Mouse (Mus musculus) embryonic facial prominence, embryonic 10.5 days (tissue): ENCODE measurements around the gene Sectm1a. TPM values are rescaled to one million over a fixed set of nuclear protein-coding genes. Genes with fewer than 3 reads are reported as not detected.
"Not testable (repeated sequence)": the region's sequence is repeated elsewhere in the genome, so short reads cannot be mapped to it uniquely, and the experiment has no call there.

Source experiments
- DNase-seq: peaks from one replicate; pipeline ENCODE4 v3.0.0-alpha.2; 2017; ENCODE audit warnings: low spot score
- H3K27ac ChIP-seq: fragments of 300-500 bp; sonication (generic); replicated peaks from 2 replicates; pipeline ENCODE4 v1.5.1; 2016; ENCODE audit warnings: mild to moderate bottlenecking
- H3K27me3 ChIP-seq: fragments of 300-500 bp; sonication (generic); replicated peaks from 2 replicates; pipeline ENCODE4 v1.6.1; 2016; ENCODE audit warnings: low read depth, mild to moderate bottlenecking; ENCODE audit not compliant: poor library complexity, severe bottlenecking
- H3K36me3 ChIP-seq: fragments of 300-500 bp; sonication (generic); replicated peaks from 2 replicates; pipeline ENCODE4 v1.6.1; 2016; ENCODE audit warnings: mild to moderate bottlenecking, moderate library complexity
- H3K4me1 ChIP-seq: fragments of 300-500 bp; sonication (generic); 2 replicates; pipeline ENCODE4 v1.6.1; 2016
- H3K4me3 ChIP-seq: fragments of 300-500 bp; sonication (generic); 2 replicates; pipeline ENCODE4 v1.5.1; 2016; ENCODE audit warnings: mild to moderate bottlenecking, moderate library complexity
- H3K9me3 ChIP-seq: fragments of 300-500 bp; sonication (generic); 2 replicates; pipeline ENCODE4 v1.6.1; 2016; ENCODE audit warnings: mild to moderate bottlenecking
- WGBS: fragments of 180-500 bp; shearing (Covaris S2); methylation state at CpG from one replicate; pipeline ENCODE4 v1.1.7; 2016; 5-methylcytosine and 5-hydroxymethylcytosine counted together
- polyA plus RNA-seq: library from polyadenylated mRNA; unstranded; fragments of >200 nt; fragmentation: Nextera tagmentation; extraction: Ambion mirVana; gene quantifications from 2 replicates; pipeline ENCODE4 v1.2.1, GENCODE M21; 2016

Sectm1a gene
- polyA plus RNA-seq, 1 experiment from 2014 or later: not detected

DNA sequence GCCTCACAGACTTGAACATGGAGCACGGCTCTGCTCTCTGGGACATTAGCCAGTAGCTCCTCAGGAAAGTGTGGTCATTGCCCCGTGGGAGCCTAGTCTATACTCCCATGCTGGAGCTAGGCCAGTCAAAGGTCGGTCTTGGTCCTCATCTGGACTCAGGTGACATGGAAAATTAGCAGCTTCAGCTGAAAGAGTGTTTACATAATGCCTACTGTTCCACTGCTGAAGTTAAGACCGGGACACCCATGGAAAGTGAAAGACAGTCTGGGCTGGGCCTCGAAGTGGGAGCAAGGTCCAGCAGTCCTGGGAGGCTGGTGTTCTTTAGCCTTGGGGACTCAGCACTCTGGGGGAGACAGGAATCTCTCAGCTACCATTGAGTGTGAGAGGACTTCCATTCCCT lies 22.9 kb downstream of the Sectm1a start:
- 80% methylated on average over 5 of the region's 5 CpGs for WGBS
- H3K4me1 ChIP-seq: peaks cover 9% of the 10 kb centered on the region

DNA sequence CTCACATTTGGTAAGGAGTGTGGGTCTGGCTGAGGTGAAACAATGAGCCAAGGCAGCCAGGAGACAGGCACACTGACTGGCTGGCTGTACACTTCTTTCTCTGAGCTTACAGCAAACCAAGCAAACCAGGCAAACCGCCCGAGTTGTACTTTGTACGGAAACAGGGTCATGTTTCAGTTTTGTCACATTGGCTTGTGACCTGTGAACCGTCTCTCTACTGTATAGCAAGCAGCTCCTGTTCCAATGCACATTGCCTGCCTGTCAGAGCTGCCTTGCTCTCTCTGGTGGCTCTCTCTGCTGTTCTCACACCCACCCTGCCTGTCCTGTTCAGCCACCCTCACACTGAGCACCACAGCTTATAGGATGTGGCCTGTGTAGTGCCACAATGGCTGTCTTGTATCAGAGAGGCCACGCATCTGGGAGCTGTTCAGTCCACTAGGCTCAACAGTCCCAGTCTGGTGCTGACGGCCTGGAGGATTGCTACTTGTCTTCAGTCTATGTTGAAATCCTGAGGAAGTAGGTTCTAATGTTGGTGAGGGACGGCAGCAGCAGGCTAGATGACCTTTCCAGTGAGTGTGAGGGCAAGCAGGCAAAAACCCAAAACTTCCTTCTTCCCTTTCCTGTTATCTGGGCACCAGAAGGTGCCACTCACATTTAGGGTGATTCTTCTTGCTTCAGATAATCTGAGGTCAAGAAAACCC lies 24.3 kb downstream of the Sectm1a start:
- Histone ChIP-seq H3K9me3 (no peaks in the 10 kb centered on the region), H3K4me3 (no peak overlapping the region), H3K27ac (peak overlapping the region; percentile 19; the same call in 1 of the 2 replicates), H3K4me1 (peaks cover 9% of the 10 kb centered on the region), H3K27me3 (no peaks in the 10 kb centered on the region), H3K36me3 (no peaks in the 10 kb centered on the region)
- no peak for DNase-seq
- WGBS: 63% methylated on average over 7 of the region's 7 CpGs

More for the DNA sequence above, 22.9 kb downstream of the Sectm1a start:
- no peaks in the 10 kb centered on the region for H3K9me3 ChIP-seq
- H3K36me3 ChIP-seq: no peaks in the 10 kb centered on the region
- no peaks in the 10 kb centered on the region for H3K27me3 ChIP-seq
- H3K4me3 ChIP-seq: no peak overlapping the region
- no peak for DNase-seq
- H3K27ac ChIP-seq: no peak overlapping the region

DNA sequence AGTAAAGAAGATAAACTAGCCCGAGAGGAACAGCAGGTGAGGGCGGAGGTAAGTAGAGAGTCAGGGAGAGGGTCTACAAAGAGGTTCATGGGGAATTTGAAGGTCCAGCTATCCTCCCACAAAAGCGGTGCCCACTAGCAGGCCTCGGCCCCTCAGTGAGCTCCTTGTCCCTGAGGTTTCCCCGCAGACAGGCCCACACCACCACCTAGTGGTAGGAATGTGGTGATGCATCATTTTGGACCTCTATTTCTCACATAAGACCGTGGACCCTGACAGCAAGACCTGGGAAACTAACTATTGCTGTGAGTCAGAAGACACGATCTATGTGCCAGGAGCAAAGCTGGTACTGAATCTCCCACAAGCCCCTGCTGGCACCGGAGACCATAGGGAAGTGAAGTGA lies 27.5 kb downstream of the Sectm1a start:
- H3K36me3 ChIP-seq: no peaks in the 10 kb centered on the region
- peak; percentile 88 for DNase-seq
- H3K9me3 ChIP-seq: no peaks in the 10 kb centered on the region
- no peaks in the 10 kb centered on the region for H3K27me3 ChIP-seq
- H3K4me3 ChIP-seq: no peak overlapping the region
- H3K4me1 ChIP-seq: peaks cover 9% of the 10 kb centered on the region
- no peak overlapping the region for H3K27ac ChIP-seq
- WGBS: 15% methylated on average over 8 of the region's 8 CpGs

DNA sequence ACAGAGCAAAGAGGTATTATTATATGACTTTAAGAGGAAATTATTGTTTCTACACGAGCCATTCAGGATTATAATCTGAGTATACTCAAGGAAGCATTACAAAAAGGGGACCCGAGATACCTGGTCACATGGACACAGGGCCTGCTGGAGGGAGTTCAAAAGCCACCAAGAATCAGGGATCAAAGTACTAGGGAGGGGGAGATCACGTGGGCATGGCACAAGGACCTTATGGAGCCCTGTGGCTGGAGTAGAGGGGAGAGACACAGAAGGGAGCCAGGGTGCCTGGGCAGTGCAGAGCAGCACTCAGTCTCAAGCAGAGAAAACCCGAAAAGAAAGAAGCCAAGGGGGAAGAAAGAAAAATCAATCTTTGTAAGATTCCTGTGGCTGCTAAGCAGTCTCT lies 28.6 kb downstream of the Sectm1a start:
- no peak overlapping the region for H3K27ac ChIP-seq
- H3K4me3 ChIP-seq: no peak overlapping the region
- no peak for DNase-seq
- peaks cover 2% of the 10 kb centered on the region; the same call in 1 of the 2 replicates for H3K27me3 ChIP-seq
- H3K4me1 ChIP-seq: peaks cover 17% of the 10 kb centered on the region
- no peaks in the 10 kb centered on the region for H3K9me3 ChIP-seq
- 72% methylated on average over 4 of the region's 4 CpGs for WGBS
- no peaks in the 10 kb centered on the region for H3K36me3 ChIP-seq

DNA sequence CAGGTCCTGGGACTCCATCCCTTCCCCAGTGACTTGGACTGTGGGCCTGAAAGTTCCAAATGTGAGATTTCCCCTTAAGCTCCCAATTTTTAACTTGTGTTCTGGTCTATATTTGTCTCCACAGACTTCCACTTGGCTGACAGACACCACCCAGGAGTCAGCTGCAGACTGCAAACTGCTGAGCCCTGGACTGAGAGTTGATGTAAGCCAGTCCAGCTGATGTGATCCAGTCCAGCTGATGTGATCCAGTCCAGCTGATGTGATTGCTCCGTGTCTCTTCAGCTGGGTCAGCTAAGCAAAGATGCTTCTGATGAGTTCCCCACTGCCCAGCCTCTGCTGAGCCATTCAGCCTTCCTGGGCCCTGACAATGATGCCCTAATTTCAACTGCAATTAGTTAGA lies 29.2 kb downstream of the Sectm1a start:
- Histone ChIP-seq H3K4me3 (no peak overlapping the region), H3K9me3 (no peaks in the 10 kb centered on the region), H3K27me3 (peaks cover 8% of the 10 kb centered on the region; the same call in 1 of the 2 replicates), H3K27ac (no peak overlapping the region), H3K36me3 (no peaks in the 10 kb centered on the region), H3K4me1 (peaks cover 20% of the 10 kb centered on the region)
- no peak for DNase-seq
- WGBS: 55% methylated on average over 1 of the region's 1 CpGs

DNA sequence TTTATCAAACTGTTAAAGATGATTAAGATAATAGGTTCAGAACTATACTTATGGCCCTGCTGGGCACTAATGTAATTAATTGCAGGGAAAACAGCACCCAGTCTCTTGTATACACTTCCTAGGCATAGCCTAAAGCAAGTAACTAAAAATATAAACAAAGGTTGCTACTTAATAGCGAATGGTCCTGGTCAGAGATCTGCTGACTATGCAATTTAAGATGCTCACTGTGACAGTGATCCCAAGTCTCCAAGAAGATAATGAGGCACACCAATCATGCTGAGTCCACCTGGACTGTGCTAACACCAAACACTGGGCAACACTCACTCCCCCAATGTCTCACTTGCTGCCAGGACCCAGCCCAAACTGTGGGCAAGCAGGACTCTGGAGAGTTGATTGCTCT lies 31.2 kb downstream of the Sectm1a start:
- Histone ChIP-seq H3K4me1 (peaks cover 19% of the 10 kb centered on the region), H3K4me3 (no peak overlapping the region), H3K36me3 (no peaks in the 10 kb centered on the region), H3K9me3 (no peaks in the 10 kb centered on the region), H3K27ac (no peak overlapping the region), H3K27me3 (peaks cover 17% of the 10 kb centered on the region)
- DNase-seq: no peak
- 49% methylated on average over 1 of the region's 1 CpGs for WGBS

DNA sequence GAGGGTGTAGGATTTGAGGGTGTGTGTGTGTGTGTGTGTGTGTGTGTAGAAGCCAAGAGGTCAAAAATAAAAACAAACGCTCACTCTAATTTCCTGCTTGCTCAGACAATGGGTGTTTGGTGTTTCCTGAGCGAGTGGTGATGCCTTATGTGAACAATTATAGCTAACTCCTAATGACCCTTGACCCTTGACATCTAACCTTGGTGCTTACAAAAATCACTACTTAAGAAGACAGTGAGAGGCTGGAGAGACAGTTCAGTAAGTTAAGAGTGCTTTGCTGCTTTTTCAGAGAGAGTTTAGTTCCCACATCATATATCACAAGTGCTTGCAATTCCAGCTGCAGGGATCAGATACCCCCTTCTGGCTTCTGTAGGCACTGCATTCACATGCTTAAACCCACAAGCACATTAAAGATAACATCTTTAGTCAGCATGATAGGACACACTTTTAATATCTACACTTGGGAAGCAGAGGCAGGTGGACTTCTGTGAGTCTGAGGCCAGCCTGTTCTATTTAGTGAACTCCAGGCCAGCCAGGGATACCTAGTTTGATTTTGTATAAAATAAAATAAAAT lies 33.1 kb downstream of the Sectm1a start:
- no peaks in the 10 kb centered on the region for H3K9me3 ChIP-seq
- H3K36me3 ChIP-seq: no peaks in the 10 kb centered on the region
- H3K4me1 ChIP-seq: peaks cover 27% of the 10 kb centered on the region
- no peak overlapping the region for H3K4me3 ChIP-seq
- no peak overlapping the region; the same call in 1 of the 2 replicates for H3K27ac ChIP-seq
- DNase-seq: peak; percentile 52
- 21% methylated on average over 2 of the region's 2 CpGs for WGBS
- peaks cover 36% of the 10 kb centered on the region for H3K27me3 ChIP-seq

DNA sequence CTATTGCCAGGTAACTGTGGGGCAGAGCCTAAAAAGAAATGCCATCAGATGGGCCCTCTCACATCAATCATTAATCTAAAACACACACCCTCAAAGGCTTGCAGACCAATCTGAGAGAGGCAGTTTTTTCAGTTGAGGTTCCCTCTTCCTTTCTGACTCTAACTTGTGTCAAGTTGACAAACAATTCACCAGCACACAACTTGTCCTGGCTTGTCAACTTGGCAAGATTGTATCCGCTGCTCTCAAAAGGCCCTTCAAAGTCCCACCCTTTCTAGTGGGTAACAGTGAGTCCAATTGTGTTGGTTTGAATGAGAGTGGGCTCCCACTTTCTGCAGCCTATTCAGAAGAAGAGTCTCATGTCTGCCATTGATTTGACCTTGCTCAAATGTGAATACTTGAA lies 35.7 kb downstream of the Sectm1a start:
- H3K36me3 ChIP-seq: no peaks in the 10 kb centered on the region
- WGBS: 72% methylated on average over 1 of the region's 1 CpGs
- peaks cover 36% of the 10 kb centered on the region for H3K27me3 ChIP-seq
- H3K4me3 ChIP-seq: no peak overlapping the region
- no peak for DNase-seq
- H3K9me3 ChIP-seq: no peaks in the 10 kb centered on the region
- H3K4me1 ChIP-seq: peaks cover 27% of the 10 kb centered on the region
- no peak overlapping the region for H3K27ac ChIP-seq

DNA sequence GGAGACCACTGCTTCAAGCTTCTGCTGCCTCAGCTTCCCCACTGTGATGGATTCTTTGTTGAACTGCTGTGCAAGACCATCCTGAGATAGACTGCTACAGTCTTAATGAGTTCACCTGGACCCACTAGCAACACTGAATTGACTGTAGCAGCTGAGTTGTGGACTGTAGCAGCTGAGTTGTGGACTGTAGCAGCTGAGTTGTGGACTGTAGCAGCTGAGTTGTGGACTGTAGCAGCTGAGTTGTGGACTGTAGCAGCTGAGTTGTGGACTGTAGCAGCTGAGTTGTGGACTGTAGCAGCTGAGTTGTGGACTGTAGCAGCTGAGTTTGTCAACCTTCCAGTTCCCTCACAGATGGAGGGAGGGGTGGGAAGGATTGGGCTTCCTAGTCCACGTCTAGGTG lies 38.0 kb downstream of the Sectm1a start:
- not testable (repeated sequence) for H3K9me3 ChIP-seq, H3K27ac ChIP-seq, H3K36me3 ChIP-seq, DNase-seq, H3K4me3 ChIP-seq
- Histone ChIP-seq H3K27me3 (peaks cover 42% of the 10 kb centered on the region), H3K4me1 (peaks cover 25% of the 10 kb centered on the region)
- WGBS: 53% methylated on average over 1 of the region's 1 CpGs

DNA sequence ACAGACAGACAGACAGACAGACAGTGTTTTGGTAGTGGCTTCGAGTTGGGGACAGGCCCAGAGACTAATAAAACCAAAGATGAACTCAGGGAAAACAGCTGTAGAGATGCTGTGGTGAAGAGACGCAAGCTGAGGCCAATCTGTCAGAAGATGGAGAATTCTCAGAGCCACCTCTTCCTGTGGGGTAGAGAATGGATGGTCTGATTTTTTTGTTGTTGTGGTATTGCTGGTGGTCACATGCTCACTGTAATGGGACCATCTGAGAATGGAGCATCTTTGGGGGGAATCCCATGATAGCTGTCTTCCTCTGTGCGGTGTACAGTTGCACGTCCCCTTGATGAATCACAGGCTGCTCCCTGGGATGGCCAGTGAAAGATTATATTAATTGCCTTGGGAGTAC lies 38.5 kb downstream of the Sectm1a start:
- Histone ChIP-seq H3K4me3 (no peak overlapping the region), H3K27me3 (peaks cover 41% of the 10 kb centered on the region), H3K4me1 (peaks cover 19% of the 10 kb centered on the region), H3K9me3 (no peaks in the 10 kb centered on the region), H3K27ac (no peak overlapping the region), H3K36me3 (no peaks in the 10 kb centered on the region)
- WGBS: 84% methylated on average over 4 of the region's 4 CpGs
- DNase-seq: no peak

DNA sequence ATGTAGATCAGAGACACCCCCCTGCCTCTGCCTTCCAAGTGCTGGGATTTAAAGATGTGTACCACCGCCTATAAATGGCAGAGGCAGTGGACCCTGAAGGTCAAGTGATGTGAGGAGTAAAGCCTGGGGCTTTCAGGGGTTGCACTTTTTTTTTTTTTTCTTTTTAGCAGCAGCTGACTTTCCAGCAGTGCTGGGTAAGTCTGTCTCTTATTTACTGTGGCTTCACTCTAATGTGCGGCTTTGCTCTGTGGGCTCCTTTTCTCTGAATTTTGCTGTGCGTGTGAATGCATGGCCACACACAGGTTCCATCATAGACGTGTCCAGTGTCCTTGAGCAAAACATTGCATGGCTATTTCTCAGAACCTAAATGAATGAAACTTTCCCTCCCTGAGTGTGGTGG lies 39.4 kb downstream of the Sectm1a start:
- DNase-seq: no peak
- Histone ChIP-seq H3K4me1 (peaks cover 20% of the 10 kb centered on the region), H3K9me3 (no peaks in the 10 kb centered on the region), H3K27me3 (peaks cover 36% of the 10 kb centered on the region), H3K36me3 (no peaks in the 10 kb centered on the region), H3K27ac (no peak overlapping the region), H3K4me3 (no peak overlapping the region)
- 74% methylated on average over 4 of the region's 4 CpGs for WGBS

DNA sequence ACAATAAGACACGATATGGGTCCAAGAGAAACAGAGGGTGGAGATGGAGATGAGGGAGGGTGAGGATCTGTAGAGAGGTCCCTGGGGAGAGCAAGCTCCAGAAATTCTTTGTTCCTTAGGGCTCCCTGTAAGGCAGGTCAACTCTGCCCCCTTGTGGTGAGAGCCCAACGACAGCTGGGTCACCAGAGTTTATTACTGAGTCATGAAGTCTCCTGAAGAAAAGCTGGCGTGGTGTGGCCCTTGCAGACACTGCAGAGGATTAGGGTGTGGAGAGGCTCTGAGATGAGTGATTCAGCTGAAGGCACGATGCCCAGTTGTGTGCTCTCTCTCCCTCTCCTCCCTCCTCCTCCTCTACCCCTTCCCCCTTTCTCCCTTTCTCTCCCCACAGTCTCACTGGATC lies 39.8 kb downstream of the Sectm1a start:
- Histone ChIP-seq H3K27ac (no peak overlapping the region), H3K4me3 (no peak overlapping the region), H3K4me1 (peaks cover 24% of the 10 kb centered on the region), H3K36me3 (no peaks in the 10 kb centered on the region), H3K27me3 (peaks cover 36% of the 10 kb centered on the region), H3K9me3 (no peaks in the 10 kb centered on the region)
- DNase-seq: peak; percentile 80
- 8% methylated on average over 4 of the region's 4 CpGs for WGBS

DNA sequence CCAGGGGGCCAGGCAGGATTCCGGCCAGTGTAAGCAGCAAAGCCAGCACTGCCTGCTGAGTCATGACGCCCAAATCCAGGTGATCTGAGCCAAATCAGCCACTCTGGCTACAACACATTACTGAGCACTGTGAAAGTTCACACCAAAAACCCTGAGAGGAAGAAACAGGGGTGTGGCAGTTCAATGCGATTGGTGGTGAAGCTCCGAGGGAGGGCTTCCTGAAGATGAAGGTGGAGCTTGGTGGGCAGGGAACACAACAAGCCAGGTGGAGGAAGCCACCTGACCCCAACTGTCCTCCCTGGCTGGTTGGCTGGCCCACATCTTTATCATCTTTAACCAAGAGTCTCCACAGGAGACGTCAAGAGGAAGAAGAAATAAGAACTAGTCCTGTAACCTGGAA lies 41.7 kb downstream of the Sectm1a start, which contains the start of gene Cd7:
Cd7 (minus strand) TSS at position 117 of the 400 bp plus-strand sequence.
- no peaks in the 10 kb centered on the region for H3K36me3 ChIP-seq
- no peak within 1 kb of the TSS for H3K27ac ChIP-seq
- peaks cover 15% of the 10 kb centered on the region for H3K4me1 ChIP-seq
- 79% methylated on average over 5 of the region's 5 CpGs for WGBS
- H3K9me3 ChIP-seq: no peaks in the 10 kb centered on the region
- H3K4me3 ChIP-seq: no peak within 1 kb of the TSS
- H3K27me3 ChIP-seq: peaks cover 27% of the 10 kb centered on the region
- no peak for DNase-seq
